Mouse (Mus musculus) heart, postnatal 0 days (tissue): ENCODE measurements around the gene Pdzd2.

Experiments
- CTCF ChIP-seq: IDR thresholded peaks from 2 replicates; pipeline ENCODE4 v1.5.1; 2016; ENCODE audit warnings: antibody characterized with exemption, control low read depth, low read depth
- EP300 ChIP-seq: IDR thresholded peaks from 2 replicates; pipeline ENCODE4 v1.6.1; 2016; ENCODE audit warnings: antibody characterized with exemption, low read depth

DNA sequence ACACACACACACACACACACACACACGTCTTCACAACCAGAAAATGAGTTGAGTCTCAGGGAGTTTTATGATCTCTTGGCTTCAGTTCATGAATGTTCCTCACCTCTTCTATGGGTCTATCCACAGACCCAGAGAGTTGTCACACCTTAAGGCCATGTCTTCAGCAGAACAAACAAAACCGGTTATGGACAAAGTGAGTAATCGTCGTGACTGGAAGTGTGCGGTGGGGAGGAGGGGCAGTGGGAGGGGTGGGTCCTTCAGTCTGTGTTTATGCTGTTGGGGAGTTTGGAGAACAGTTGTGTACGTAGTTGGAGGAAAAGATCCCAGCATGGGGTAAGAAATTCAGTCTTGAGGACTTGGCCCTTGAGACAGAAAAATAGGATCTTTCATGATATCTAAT is 342.7 kb downstream of the Pdzd2 start:
- TF ChIP-seq EP300 (no peak), CTCF (no peak)
